Mouse (Mus musculus): ENCODE measurements around the gene Ubqln3. TPM values are rescaled to one million over a fixed set of nuclear protein-coding genes. Genes with fewer than 3 reads are reported as not detected.

The Ubqln3 gene
- total RNA-seq (2021) = not detected
- long read RNA-seq, experiment 1 = 0 reads
- long read RNA-seq, experiment 2 = 0 reads

GRCm38 (mm10) chr7:104143179-104143578 lies at the start of gene Ubqln3:
Gene Ubqln3, minus strand, starts transcription at chr7:104143279.
- DNase-seq = no peak

DNA sequence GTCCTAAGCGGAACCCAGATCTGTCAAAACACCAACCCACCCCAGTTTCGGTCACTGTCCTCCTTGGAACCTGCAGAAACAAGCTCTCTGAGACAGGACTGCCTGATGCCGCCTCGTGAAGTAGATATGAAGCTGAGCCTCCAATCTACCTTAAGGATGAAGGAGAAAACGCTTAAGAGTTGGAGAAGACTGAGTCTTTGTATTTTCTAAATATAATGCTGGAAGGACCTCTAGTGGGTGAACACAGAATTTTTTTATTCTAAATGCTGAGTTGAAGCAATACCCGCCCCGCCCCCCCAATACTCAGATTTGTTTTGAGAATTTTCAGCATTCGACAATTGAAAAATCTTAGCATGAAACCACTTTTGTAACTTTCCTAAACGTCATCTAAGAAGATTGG lies 48.2 kb upstream of the Ubqln3 start:
- DNase-seq = no peak

- DNase-seq = no peak
Observed at GRCm38 (mm10) chr7:104183292-104183691, 40.2 kb upstream of the Ubqln3 start, which contains the start of gene Olfr648. Gene Olfr648, minus strand, starts transcription at chr7:104183392.

GRCm38 (mm10) chr7:104179074-104179473 lies 36.0 kb upstream of the Ubqln3 start:
- no peak for DNase-seq

- DNase-seq = no peak
Observed at GRCm38 (mm10) chr7:104178422-104179054, 35.5 kb upstream of the Ubqln3 start.

DNA sequence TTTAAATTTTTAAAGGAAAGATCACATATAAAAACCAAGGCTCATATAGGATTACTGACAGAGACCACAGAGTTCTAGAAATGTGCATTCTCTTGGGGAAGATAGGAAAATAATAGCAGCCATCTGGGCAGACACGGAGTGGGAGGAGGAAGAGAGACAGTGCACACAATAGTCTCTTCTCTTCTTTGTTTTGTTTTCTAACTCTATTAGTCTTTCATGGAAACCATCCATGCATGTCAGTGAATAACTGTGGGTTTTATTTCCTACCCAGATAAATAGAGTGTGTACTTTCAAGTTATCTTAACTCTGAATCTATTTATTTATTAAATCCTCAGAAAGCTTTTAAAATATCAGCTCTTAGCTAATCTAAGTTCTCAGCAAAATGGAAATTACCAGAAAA lies 32.0 kb upstream of the Ubqln3 start:
- no peak for DNase-seq

DNA sequence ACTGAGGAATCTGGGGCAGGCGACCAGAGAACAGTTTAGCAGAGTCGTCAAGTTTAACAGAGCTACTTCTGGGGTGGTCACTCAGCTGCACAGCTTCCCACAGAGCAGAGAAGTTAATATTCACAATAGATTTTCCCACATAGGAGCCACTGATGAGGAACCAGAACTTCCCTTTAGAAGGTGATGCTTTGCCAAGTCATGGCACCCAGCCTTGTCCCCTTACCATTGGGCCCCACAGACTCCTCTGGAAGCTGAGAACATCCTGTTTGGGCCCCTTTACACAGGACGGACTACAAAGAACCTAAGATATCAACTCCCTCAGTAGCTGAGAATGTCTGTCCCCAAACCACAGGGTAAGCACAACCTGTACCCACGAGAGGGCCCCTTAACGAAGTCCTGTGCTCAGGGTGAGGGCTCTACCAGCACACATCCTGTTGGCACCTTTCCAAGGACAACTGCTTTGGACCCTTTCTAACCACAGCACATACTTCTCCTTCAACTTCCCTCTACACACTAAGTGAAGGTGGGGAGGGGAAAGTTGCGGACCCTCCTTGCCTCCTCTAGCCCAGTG lies 26.6 kb upstream of the Ubqln3 start:
- DNase-seq = no peak

DNA sequence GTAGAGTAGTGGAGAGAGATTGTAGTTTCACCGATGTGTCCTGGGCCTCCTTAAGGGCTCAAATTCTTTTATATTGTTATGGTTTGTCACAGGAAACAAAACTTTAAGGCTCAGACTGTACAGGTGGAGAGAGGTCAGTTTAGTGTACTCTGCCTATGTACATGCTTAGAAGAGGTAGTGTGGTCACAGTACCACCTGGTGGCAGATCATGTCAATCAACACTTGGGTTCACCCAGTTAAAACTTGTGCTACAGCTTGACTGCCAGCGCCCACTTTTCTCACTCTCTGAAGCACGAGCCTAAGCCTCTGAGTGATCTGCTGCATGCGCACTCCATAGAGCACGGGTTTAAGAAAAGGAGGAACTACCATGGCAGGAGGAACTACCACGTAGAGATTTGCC lies 24.0 kb upstream of the Ubqln3 start:
- DNase-seq = no peak

DNA sequence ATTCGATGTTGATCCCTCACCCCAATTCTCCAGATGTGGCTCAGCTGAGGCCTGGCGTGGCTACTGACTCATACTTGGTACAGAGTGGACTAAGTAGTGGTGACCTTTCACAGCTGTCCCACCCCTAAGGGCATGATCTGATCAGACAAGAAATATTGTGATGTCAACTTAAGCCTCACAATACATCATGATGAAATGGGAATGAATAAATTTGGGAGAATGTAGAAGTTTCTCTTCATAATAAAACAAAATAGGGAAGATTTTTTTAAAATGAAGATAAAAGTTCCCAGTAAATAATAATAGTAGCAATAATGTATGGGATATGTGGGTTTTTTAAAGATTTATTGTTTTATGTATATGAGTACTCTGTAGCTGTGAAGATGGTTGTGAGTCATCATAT lies 7.4 kb upstream of the Ubqln3 start, which contains the start of gene Ubqlnl:
TSS of gene Ubqlnl (minus strand) at position 101 of the 400 bp plus-strand sequence.
- no peak for DNase-seq

GRCm38 (mm10) chr7:104137305-104137704 lies 5.8 kb downstream of the Ubqln3 start, which contains the start of gene Olfr643:
Gene Olfr643, minus strand, starts transcription at chr7:104137405.
- DNase-seq = no peak

DNA sequence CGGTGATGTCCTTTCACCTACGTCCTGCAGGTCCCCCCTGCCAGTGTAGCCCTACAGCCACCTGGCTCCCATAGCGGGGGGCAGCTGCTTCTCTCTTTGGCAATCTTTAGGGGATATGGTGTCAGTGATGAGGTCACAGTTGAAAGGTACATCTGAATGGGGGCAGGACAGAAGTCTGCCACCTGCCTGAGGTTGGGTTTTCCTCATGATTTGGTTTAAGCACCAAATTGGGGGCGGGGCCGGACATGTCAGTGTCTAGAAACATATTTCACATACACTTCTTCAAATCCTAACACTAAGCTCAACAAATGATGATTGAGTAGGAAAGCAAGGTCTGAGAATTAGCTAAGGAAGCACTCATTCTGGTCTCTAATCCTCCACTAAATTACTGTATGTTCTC lies 13.4 kb downstream of the Ubqln3 start, which contains the start of gene Ubqln5:
TSS of gene Ubqln5 (minus strand) at position 101 of the 400 bp plus-strand sequence.
- no peak for DNase-seq

GRCm38 (mm10) chr7:104104757-104104972 lies 38.4 kb downstream of the Ubqln3 start, which contains the start of gene Olfr646:
Gene Olfr646, plus strand, starts transcription at chr7:104104873.
- no peak for DNase-seq

- no peak for DNase-seq
Observed at GRCm38 (mm10) chr7:104103913-104104756, 38.9 kb downstream of the Ubqln3 start.

Other genes starting within 250 kb of the Ubqln3 start
- gene Olfr64, start 248.8 kb downstream of the Ubqln3 start, total RNA-seq (2021) = not detected
- not detected for gene Olfr65, start 239.8 kb downstream of the Ubqln3 start, total RNA-seq (2021)
- gene Olfr631, start 214.5 kb downstream of the Ubqln3 start, total RNA-seq (2021) = not detected
- not detected for gene Olfr632, start 208.9 kb downstream of the Ubqln3 start, total RNA-seq (2021)
- gene Olfr633, start 198.8 kb downstream of the Ubqln3 start, total RNA-seq (2021) = not detected
- not detected for gene Olfr635, start 172.1 kb downstream of the Ubqln3 start, total RNA-seq (2021)
- not detected for gene Olfr638, start 144.5 kb downstream of the Ubqln3 start, total RNA-seq (2021)
- gene Olfr639, start 126.0 kb downstream of the Ubqln3 start, total RNA-seq (2021) = under 1 TPM; 0.02 to 0.05 TPM
- not detected for gene Olfr640, start 117.7 kb downstream of the Ubqln3 start, total RNA-seq (2021)
- gene Olfr641, start 107.8 kb downstream of the Ubqln3 start, total RNA-seq (2021) = not detected
- not detected for gene Olfr642, start 90.6 kb downstream of the Ubqln3 start, total RNA-seq (2021)
- gene 4930516K23Rik, start 81.8 kb downstream of the Ubqln3 start, total RNA-seq (2021) = not detected
- gene Olfr644, start 71.4 kb downstream of the Ubqln3 start, total RNA-seq (2021) = not detected
- not detected for gene Olfr645, start 57.8 kb downstream of the Ubqln3 start, total RNA-seq (2021)
- gene Olfr646, start 38.4 kb downstream of the Ubqln3 start, total RNA-seq (2021) = not detected
- not detected for gene Ubqln5, start 13.5 kb downstream of the Ubqln3 start, total RNA-seq (2021)
- gene Olfr643, start 5.9 kb downstream of the Ubqln3 start, total RNA-seq (2021) = not detected
- gene Ubqlnl, start 7.3 kb upstream of the Ubqln3 start, total RNA-seq (2021) = not detected
- gene Olfm5, start 21.6 kb upstream of the Ubqln3 start, total RNA-seq (2021) = not detected
- not detected for gene Olfr648, start 40.1 kb upstream of the Ubqln3 start, total RNA-seq (2021)
- not detected for gene Olfr649, start 52.7 kb upstream of the Ubqln3 start, total RNA-seq (2021)
- under 1 TPM; 0.32 to 0.61 TPM for gene Trim6, start 75.5 kb upstream of the Ubqln3 start, total RNA-seq (2021)
- 1 to 10 TPM; 1.6 to 1.9 TPM for gene Trim34a, start 101.2 kb upstream of the Ubqln3 start, total RNA-seq (2021)
- 1 to 10 TPM in 1 of 2 experiments, under 1 TPM in 1; 0.92 to 1.1 TPM for gene Trim5, start 144.8 kb upstream of the Ubqln3 start, total RNA-seq (2021)
- gene Trim12a, start 172.2 kb upstream of the Ubqln3 start, total RNA-seq (2021) = 1 to 10 TPM; 3.9 to 4.8 TPM
- under 1 TPM in 1 of 2 experiments, not detected in 1; 0.23 TPM for gene Trim34b, start 186.2 kb upstream of the Ubqln3 start, total RNA-seq (2021)
- 1 to 10 TPM; 2.1 to 2.6 TPM for gene Trim12c, start 210.1 kb upstream of the Ubqln3 start, total RNA-seq (2021)
- not detected for gene Trim30b, start 226.6 kb upstream of the Ubqln3 start, total RNA-seq (2021)

Measured in gastrocnemius, postnatal 10 days (tissue).